Mouse (Mus musculus): ENCODE measurements around the gene Fabp1.

DNA sequence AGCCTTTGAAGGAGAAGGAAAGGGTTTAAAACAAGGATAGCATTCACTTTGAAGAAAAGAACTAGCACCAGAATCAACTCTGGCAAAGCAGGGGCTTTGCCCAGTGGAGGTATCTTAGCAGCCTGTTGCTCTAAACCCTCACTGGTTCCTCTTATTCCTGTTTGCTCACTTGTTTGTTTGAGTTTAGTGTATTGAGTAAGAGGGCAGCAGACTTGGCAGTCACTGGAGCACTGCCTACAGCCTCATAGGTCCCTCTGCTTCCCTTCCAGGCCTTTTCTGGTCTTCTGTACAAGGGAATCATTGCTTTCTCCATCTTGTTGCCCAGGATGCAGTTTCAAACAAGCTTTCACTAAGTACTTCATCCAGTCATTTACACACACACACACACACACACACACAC is 3.5 kb upstream of the Fabp1 start:
- TF ChIP-seq POLR2AphosphoS5 (IDR thresholded peaks at IDR 0.05; ENCODE audit: insufficient replicate concordance, low read depth, low read length) (no peak), CTCF (IDR thresholded peaks at IDR 0.05; ENCODE audit: low read depth, low read length) (no peak)

Measured in G1E (cell line).